Mouse (Mus musculus): ENCODE data around the gene Nptxr. TPM values are rescaled to one million over a fixed set of nuclear protein-coding genes. Genes with fewer than 3 reads are reported as not detected.
A peak's percentile ranks its signal among the peaks of the same experiment; 100 is the strongest.

The Nptxr gene
- polyA plus RNA-seq, 1 experiment from 2014 or later = 0.13 TPM

DNA sequence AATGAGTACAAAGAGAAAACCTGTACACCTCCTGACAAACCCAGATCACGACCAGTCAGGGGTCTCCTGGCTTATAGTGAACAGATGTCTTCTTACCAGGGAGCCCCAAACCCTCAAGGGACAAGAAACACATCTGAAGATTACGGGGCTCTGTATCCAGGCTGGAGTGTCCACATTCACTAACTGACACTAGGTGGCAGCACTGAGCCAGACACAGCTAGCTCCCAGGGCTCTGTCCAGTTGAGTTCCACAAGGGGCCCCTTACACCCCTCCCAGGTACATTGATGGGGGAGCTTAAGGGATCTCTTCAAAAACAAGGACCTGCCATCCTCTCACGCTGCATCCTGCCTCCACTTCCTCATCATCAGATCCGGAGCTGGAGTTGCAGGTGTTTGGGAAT lies 25.8 kb upstream of the Nptxr start:
- Histone ChIP-seq H3K9me3 (replicated peaks) (no peaks in the 10 kb centered on the region), H3K36me3 (peaks cover 19% of the 10 kb centered on the region), H3K4me1 (replicated peaks) (peaks cover 55% of the 10 kb centered on the region), H3K4me2 (no peak overlapping the region), H3K27ac (no peak overlapping the region), H3K27me3 (peaks cover 5% of the 10 kb centered on the region; the same call in 1 of the 2 replicates), H3K4me3 (replicated peaks) (no peak overlapping the region), H3K9ac (no peak overlapping the region)
- WGBS (ENCODE audit: insufficient replicate concordance) = 14% methylated on average over 4 of the region's 4 CpGs
- ATAC-seq (ENCODE audit: low read depth) (no peak), DNase-seq (peak; percentile 57)

DNA sequence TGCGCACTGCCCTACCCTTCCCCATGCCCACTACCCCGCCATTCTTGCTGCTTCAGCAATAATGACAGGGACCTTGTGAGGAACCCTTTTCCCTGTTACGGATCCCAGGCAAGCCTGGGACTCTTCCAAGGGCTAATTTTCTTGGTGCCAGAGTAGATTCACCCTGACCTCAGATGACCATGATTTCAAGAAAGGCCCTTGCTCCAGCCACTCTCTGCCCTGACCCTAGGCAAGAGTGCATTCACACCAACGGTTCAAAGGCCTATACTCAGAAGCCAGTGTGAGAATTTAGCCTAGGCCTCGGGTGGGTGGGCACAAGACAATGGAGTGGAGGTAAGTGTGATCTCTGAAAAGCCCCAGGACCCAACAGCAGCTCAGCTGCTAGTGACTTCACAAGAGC lies 24.9 kb upstream of the Nptxr start:
- H3K9me3 ChIP-seq (replicated peaks) = no peaks in the 10 kb centered on the region
- H3K4me2 ChIP-seq = no peak overlapping the region
- H3K4me1 ChIP-seq (replicated peaks) = peaks cover 52% of the 10 kb centered on the region
- H3K27ac ChIP-seq = no peak overlapping the region
- peaks cover 19% of the 10 kb centered on the region for H3K36me3 ChIP-seq
- no peak overlapping the region for H3K4me3 ChIP-seq (replicated peaks)
- 70% methylated on average over 5 of the region's 5 CpGs for WGBS (ENCODE audit: insufficient replicate concordance)
- no peak for ATAC-seq (ENCODE audit: low read depth)
- no peak overlapping the region for H3K9ac ChIP-seq
- DNase-seq = no peak
- H3K27me3 ChIP-seq = no peaks in the 10 kb centered on the region

DNA sequence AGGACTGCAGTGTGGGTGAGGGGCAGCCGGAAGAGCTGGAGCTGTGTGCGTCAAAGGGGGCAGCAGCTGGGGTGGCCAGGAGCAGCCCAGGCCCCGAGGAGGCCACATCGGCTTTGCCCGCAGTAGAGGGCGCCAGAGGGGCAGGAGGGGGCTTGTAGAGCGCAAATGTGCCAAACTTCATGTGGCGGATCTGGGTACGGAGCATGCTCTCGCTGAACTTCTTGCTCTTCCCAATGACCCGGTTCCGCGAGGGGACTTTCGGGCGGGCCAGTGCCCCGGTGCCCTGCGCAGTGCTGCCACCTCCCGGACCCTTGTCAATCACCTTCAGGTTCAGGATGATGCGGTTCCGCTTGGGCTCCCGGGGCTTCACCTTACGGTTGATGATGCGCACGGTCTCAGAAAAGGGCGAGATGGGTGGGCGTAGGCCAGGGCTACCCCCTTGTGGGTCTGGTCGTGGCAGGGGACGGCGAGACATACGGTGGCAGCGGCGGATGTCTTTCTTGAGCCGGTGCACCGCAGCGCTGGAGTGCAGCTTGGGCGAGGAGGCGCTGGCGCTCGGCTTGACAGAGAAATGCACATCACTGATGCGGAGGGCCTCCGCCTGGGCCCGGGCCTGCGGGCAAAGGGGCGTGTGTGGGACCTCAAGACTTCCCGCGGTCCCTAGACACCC lies 23.9 kb upstream of the Nptxr start:
- Histone ChIP-seq H3K4me3 (replicated peaks) (no peak overlapping the region), H3K36me3 (peaks cover 19% of the 10 kb centered on the region), H3K27me3 (no peaks in the 10 kb centered on the region), H3K4me1 (replicated peaks) (peaks cover 51% of the 10 kb centered on the region), H3K9me3 (replicated peaks) (no peaks in the 10 kb centered on the region), H3K9ac (no peak overlapping the region), H3K27ac (no peak overlapping the region), H3K4me2 (peak overlapping the region; percentile 26)
- 53% methylated on average over 46 of the region's 46 CpGs for WGBS (ENCODE audit: insufficient replicate concordance)
- DNase-seq (no peak), ATAC-seq (ENCODE audit: low read depth) (no peak)

DNA sequence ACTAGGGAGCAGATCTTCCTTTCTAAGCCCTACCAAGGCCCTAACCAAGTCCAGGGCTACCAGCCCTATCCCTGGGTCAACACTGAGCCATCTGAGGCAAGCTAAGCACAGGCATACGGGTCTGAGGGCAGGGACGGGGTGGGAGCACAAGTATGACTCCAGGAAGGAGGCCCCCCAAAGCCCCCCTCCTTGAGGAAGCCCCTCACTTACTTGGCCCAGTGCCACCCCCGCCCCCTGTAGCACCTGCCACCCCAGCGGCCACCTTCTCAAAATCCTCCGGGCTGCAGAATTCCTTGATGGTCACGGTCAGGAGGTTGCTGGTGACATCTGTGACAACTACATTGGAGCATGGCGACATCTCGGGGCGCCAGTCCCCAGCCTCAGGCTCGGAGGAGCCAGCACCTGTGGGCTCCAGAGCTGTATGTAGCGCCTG lies 23.2 kb upstream of the Nptxr start:
- Histone ChIP-seq H3K27me3 (no peaks in the 10 kb centered on the region), H3K4me1 (replicated peaks) (peaks cover 50% of the 10 kb centered on the region), H3K4me2 (no peak overlapping the region), H3K27ac (no peak overlapping the region), H3K9ac (no peak overlapping the region), H3K9me3 (replicated peaks) (no peaks in the 10 kb centered on the region), H3K36me3 (peaks cover 24% of the 10 kb centered on the region), H3K4me3 (replicated peaks) (no peak overlapping the region)
- ATAC-seq (ENCODE audit: low read depth) = no peak
- no peak for DNase-seq
- 82% methylated on average over 11 of the region's 11 CpGs for WGBS (ENCODE audit: insufficient replicate concordance)

DNA sequence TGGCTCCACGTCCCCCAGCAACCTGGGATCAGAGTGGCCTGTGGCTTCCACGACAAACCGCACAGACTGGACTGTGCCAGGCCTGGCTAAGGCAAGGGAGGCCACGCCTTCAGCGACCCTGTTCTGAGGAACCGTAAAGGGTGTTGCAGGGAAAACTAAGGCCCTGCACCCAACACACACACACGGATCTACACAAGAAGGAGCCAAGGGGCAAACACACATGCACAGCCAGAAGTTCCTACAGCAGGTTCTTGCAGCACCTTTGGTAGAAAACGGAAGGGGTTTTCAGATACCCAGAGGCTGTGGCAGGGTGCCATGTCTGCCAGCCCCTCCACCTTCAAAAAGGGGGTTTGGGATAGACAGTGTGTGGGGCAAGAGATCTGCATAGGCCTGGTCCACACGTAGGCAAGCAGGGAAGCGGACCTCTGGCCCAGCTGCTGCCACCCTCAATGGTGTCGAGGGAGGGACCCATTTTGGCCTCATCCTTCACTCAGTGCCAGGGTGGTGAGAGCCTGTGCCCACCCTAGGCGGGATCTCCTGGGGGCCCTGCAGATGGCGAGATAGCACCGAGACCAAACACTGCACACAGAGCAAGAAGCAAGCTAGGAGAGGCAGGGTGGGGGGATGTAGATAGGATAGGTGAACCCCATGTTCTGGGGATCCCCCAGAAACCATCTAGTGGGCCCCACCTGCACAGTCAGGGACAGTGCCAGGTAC lies 22.7 kb upstream of the Nptxr start:
- 71% methylated on average over 14 of the region's 14 CpGs for WGBS (ENCODE audit: insufficient replicate concordance)
- Histone ChIP-seq H3K27me3 (no peaks in the 10 kb centered on the region), H3K4me2 (no peak overlapping the region), H3K27ac (no peak overlapping the region), H3K4me1 (replicated peaks) (peaks cover 50% of the 10 kb centered on the region), H3K4me3 (replicated peaks) (no peak overlapping the region), H3K9me3 (replicated peaks) (no peaks in the 10 kb centered on the region), H3K9ac (no peak overlapping the region), H3K36me3 (peaks cover 24% of the 10 kb centered on the region)
- DNase-seq (no peak), ATAC-seq (ENCODE audit: low read depth) (no peak)

DNA sequence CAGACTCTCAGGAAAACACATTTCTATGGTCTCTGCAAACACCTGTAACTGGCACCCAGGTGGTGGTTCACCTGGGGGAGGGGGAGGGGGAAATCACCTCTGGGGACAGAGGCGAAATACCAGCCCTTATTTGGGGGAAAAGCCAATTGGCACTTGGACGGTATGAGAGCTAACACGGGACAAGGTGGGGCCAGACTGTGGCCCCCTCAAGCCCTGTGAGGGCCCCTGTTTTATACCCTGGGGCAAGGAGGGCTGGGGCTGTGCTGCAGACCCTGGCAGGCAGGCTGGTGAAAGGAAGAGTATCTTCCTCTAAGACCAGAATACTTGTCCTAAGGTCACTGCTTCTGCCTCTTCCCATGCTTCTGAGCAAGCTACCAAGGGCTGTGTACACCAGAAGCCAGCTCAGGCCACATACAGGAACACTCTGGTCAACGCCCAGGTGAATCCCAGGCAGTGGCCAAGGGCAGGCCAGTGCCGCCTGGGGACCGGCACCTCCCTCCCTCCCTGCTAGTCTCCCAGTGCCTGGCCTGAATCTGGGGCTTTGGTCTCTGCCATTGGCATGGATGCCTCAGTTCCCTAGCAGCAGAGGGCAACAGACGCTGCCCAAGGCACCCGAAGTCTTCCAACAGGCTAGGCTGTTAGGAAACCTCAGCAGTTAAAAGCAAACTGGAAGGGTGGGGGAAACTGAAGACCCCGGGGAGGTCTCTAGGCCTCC lies 21.8 kb upstream of the Nptxr start:
- H3K27ac ChIP-seq = no peak overlapping the region
- H3K4me3 ChIP-seq (replicated peaks) = no peak overlapping the region
- DNase-seq (no peak), ATAC-seq (ENCODE audit: low read depth) (no peak)
- no peak overlapping the region for H3K4me2 ChIP-seq
- H3K36me3 ChIP-seq = peaks cover 19% of the 10 kb centered on the region
- H3K27me3 ChIP-seq = no peaks in the 10 kb centered on the region
- no peak overlapping the region for H3K9ac ChIP-seq
- H3K9me3 ChIP-seq (replicated peaks) = no peaks in the 10 kb centered on the region
- peaks cover 45% of the 10 kb centered on the region for H3K4me1 ChIP-seq (replicated peaks)
- WGBS (ENCODE audit: insufficient replicate concordance) = 74% methylated on average over 9 of the region's 9 CpGs

DNA sequence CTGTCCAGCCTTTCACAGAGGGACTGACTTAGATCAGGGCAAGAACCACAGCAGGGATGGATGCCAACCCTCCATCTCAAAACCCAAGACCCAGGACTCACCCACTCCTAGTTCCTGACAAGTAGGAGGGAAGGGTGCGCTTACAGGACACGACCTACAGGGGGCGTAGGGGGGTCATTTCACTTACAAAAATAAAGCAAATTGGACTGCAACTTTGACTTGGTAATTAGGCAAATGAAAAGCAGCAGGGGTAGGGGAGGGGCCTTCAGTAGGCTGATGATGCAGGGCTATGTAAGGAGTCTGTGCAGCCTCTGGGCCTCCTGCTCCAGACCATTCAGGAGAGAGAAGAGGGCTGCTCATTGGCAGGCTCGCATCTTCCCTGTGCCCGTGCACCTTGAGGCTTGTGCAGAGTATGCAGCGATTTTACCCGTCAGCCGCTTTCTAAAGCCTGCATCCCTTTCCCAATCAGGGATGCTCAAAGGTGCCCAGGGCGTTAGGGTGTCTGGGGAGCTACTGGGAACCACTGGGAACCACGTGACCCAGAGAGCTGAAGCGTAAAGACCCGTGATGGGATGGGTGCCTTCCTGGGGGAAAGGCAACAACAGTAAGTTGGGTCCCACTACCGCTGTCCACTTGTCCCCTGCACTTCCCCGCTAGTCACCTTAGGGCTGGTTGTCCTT lies 20.7 kb upstream of the Nptxr start:
- Histone ChIP-seq H3K36me3 (peaks cover 18% of the 10 kb centered on the region), H3K4me1 (replicated peaks) (peaks cover 41% of the 10 kb centered on the region), H3K9ac (no peak overlapping the region), H3K4me3 (replicated peaks) (no peak overlapping the region), H3K9me3 (replicated peaks) (no peaks in the 10 kb centered on the region), H3K4me2 (no peak overlapping the region), H3K27me3 (no peaks in the 10 kb centered on the region), H3K27ac (no peak overlapping the region)
- 60% methylated on average over 14 of the region's 14 CpGs for WGBS (ENCODE audit: insufficient replicate concordance)
- ATAC-seq (ENCODE audit: low read depth) (no peak), DNase-seq (peak; percentile 23)

DNA sequence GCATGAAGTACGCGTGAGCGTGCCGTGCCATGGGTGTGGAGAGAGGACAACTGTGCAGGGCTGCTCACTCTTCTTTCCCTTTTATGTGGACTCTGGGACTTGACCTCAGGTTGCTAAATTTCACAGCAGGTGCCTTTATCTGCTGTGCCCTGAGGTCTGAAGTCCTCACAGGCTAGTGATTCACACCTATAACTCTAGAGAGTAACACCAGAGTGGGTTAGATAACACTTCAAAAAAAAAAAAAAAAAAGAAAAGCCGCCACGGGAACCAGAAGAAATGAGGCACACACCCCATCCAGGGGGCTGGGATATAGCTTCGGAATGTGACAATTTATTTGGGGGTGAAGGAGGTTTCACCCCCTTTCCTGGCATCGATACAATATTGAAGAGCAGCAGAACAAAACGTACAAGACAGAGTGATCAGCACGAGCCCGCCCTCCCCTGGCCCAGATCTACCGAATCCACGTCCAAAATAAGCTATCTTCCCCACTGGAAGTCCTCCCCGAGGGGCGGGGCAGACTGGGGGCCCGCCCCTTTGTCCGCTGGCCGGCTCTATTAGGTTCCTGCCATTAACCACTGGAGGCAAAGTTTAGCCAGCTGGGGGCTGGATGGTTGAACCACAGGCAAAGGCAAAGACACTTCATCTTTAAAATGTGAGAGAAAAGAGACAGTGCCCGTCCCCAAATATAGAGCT lies 19.2 kb upstream of the Nptxr start:
- no peak overlapping the region for H3K9ac ChIP-seq
- ATAC-seq (ENCODE audit: low read depth) (no peak), DNase-seq (no peak)
- H3K4me1 ChIP-seq (replicated peaks) = peaks cover 28% of the 10 kb centered on the region
- peaks cover 15% of the 10 kb centered on the region for H3K36me3 ChIP-seq
- WGBS (ENCODE audit: insufficient replicate concordance) = 52% methylated on average over 19 of the region's 19 CpGs
- no peak overlapping the region for H3K4me2 ChIP-seq
- no peak overlapping the region for H3K27ac ChIP-seq
- no peak overlapping the region for H3K4me3 ChIP-seq (replicated peaks)
- H3K9me3 ChIP-seq (replicated peaks) = peaks cover under 1% of the 10 kb centered on the region; the same call in 1 of the 2 replicates
- no peaks in the 10 kb centered on the region for H3K27me3 ChIP-seq

DNA sequence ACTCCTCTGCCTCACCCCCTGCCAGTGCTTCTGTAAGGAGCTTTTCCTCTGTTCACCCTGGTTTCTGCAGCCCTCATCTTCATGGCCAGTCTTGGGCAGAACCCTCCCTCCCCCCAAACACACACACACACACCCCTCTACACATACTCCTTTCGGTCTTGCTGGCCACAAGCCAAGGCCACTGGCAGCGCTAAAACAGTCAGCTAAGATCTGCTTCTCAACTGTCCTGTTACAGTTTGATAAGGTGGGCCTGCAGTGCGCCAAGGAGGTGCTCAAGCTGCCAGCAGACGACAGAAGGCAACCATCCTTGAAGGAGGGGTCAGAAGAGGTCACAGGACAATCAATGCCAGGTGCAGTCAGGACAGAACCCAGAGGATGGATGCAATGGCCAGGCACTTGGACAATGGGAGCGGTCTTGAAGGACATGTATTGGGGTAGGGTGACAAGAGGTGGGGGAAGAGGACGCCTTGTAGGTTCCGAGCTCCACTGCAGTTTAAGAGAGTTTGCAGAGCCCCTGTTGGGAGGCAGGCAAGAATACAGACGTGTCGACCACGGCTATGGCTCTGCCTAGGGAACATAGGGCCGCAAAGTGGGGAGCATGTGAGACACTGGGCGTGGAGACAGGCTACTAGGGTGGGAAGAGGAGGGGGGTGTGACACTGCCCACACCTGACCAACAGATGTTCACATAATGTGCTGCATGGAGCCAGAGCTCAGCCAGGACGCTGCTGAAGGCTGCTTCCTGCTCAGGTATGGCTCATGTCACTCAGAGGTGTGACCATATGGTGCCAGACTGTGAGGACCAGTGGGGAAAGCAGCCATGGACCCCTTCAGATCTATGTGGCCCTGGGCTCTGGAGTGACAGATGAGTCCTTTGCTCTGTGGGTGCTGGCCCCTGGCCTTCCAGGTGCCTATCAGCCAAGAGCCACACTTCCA lies 18.0 kb upstream of the Nptxr start:
- Histone ChIP-seq H3K27me3 (no peaks in the 10 kb centered on the region), H3K4me3 (replicated peaks) (no peak overlapping the region), H3K9ac (no peak overlapping the region), H3K27ac (no peak overlapping the region), H3K9me3 (replicated peaks) (peaks cover 5% of the 10 kb centered on the region; the same call in 1 of the 2 replicates), H3K4me1 (replicated peaks) (peaks cover 22% of the 10 kb centered on the region), H3K36me3 (0 out of 2 replicates have a peak, but pooled peaks cover 5% of the 10 kb centered on the region), H3K4me2 (no peak overlapping the region)
- no peak for DNase-seq
- WGBS (ENCODE audit: insufficient replicate concordance) = 51% methylated on average over 13 of the region's 13 CpGs
- ATAC-seq (ENCODE audit: low read depth) = peak; percentile 39; the same call in 1 of the 2 replicates

DNA sequence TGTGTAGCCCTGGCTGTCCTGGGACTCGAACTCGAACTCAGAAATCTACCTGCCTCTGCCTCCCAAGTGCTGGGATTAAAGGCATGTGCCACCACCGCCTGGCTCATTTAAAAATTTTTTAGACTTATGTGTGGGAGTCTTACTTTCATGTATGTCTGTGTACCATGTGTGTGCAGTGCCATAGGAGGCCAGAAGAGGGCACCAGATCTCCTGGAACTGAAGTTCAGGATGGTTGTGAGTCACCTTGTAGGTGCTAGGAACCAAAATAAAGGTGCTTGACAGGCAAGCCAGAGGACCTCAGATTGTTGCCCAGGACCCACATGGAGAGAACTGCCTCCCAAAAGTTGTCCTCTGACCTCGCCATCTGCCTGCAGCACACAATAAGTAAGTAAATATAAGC lies 13.8 kb upstream of the Nptxr start:
- no peak overlapping the region for H3K9ac ChIP-seq
- no peak for ATAC-seq (ENCODE audit: low read depth)
- H3K4me2 ChIP-seq = no peak overlapping the region
- H3K36me3 ChIP-seq = 0 out of 2 replicates have a peak, but pooled peaks cover 4% of the 10 kb centered on the region
- H3K4me1 ChIP-seq (replicated peaks) = peaks cover 12% of the 10 kb centered on the region; the same call in 1 of the 2 replicates
- peaks cover 5% of the 10 kb centered on the region; the same call in 1 of the 2 replicates for H3K9me3 ChIP-seq (replicated peaks)
- DNase-seq = no peak
- H3K27ac ChIP-seq = no peak overlapping the region
- 67% methylated on average over 4 of the region's 4 CpGs for WGBS (ENCODE audit: insufficient replicate concordance)
- peaks cover 11% of the 10 kb centered on the region; the same call in 1 of the 2 replicates for H3K27me3 ChIP-seq
- H3K4me3 ChIP-seq (replicated peaks) = no peak overlapping the region

Measured in liver, embryonic 13.5 days (tissue).